Mouse (Mus musculus) MEL (cell line): Measurements from ENCODE around the gene Gm14326. TPM values are rescaled to one million over a fixed set of nuclear protein-coding genes. Genes with fewer than 3 reads are reported as not detected.
"Not testable (repeated sequence)": the region's sequence is repeated elsewhere in the genome, so short reads cannot be mapped to it uniquely, and the experiment has no call there.

Experiments used
- DNase-seq: peaks from one replicate; pipeline ENCODE4 v3.0.0; 2011; ENCODE audit warnings: low read depth, low spot score
- H3K27ac ChIP-seq: 2 replicates; pipeline ENCODE4 v1.5.1; 2012; ENCODE audit warnings: low read depth, mild to moderate bottlenecking, control low read depth, low read length, moderate library complexity; ENCODE audit not compliant: control insufficient read depth
- H3K27me3 ChIP-seq, 2 experiments: fragments of 150-350 bp in 1 of 2; sonication (generic) in 1 of 2; 2 replicates each; pipeline ENCODE4 v1.6.1; 2012; ENCODE audit warnings: low read length in 2 of 2, mild to moderate bottlenecking in 2 of 2, improper control_type of control experiment in 1 of 2, moderate library complexity in 1 of 2; ENCODE audit not compliant: insufficient read depth in 2 of 2, control insufficient read depth in 1 of 2
- H3K36me3 ChIP-seq, 2 experiments: 2 replicates each; pipeline ENCODE4 v1.6.1; 2012 to 2014; ENCODE audit warnings: low read length in 2 of 2, improper control_type of control experiment in 1 of 2, inconsistent platforms in 1 of 2, mild to moderate bottlenecking in 1 of 2; ENCODE audit not compliant: insufficient read depth in 2 of 2, control insufficient read depth in 1 of 2
- H3K4me1 ChIP-seq, 2 experiments: fragments of 150-350 bp in 1 of 2; sonication (generic) in 1 of 2; 2 replicates each; pipeline ENCODE4 v1.6.1; 2012; ENCODE audit warnings: low read length in 2 of 2, improper control_type of control experiment in 1 of 2, mild to moderate bottlenecking in 1 of 2; ENCODE audit not compliant: insufficient read depth in 2 of 2, control insufficient read depth in 1 of 2
- H3K4me3 ChIP-seq, 2 experiments: fragments of 150-350 bp in 1 of 2; sonication (generic) in 1 of 2; 2 replicates each; pipeline ENCODE4 v1.5.1; 2012; ENCODE audit warnings: low read depth in 2 of 2, low read length in 2 of 2, mild to moderate bottlenecking in 2 of 2, moderate library complexity in 2 of 2, control low read depth in 1 of 2, improper control_type of control experiment in 1 of 2; ENCODE audit not compliant: control insufficient read depth in 1 of 2, insufficient read depth in 1 of 2
- H3K79me2 ChIP-seq: 2 replicates; pipeline ENCODE4 v1.6.1; 2012; ENCODE audit warnings: mild to moderate bottlenecking, low read length, moderate library complexity; ENCODE audit not compliant: control insufficient read depth, poor library complexity, insufficient read depth
- H3K9ac ChIP-seq: 2 replicates; pipeline ENCODE4 v1.6.1; 2012; ENCODE audit warnings: low read depth, mild to moderate bottlenecking, control low read depth, low read length, moderate library complexity; ENCODE audit not compliant: control insufficient read depth, poor library complexity, severe bottlenecking
- H3K9me3 ChIP-seq: fragments of 150-350 bp; sonication (generic); replicated peaks from 2 replicates; pipeline ENCODE4 v1.6.1; 2012; ENCODE audit warnings: mild to moderate bottlenecking, low read length, improper control_type of control experiment, moderate library complexity; ENCODE audit not compliant: insufficient read depth
- POLR2A ChIP-seq, 2 experiments: IDR thresholded peaks; 2 replicates each; pipeline ENCODE4 v1.6.1; 2011 to 2012; ENCODE audit warnings: low read length in 2 of 2, mild to moderate bottlenecking in 2 of 2, control low read depth in 1 of 2, improper control_type of control experiment in 1 of 2, low read depth in 1 of 2, moderate library complexity in 1 of 2; ENCODE audit not compliant: control insufficient read depth in 1 of 2, insufficient read depth in 1 of 2, poor library complexity in 1 of 2
- polyA plus RNA-seq, 2 experiments: library from polyadenylated mRNA; stranded (reverse) in 1 of 2; unstranded in 1 of 2; fragments of >175 nt in 1 of 2; fragments of >200 nt in 1 of 2; gene quantifications; 2 replicates each; pipeline versions ENCODE4 v1.2.1 to v1.2.4; 2012; ENCODE audit warnings: low replicate concordance in 2 of 2, low read depth in 1 of 2; ENCODE audit not compliant: insufficient read length in 2 of 2, insufficient read depth in 1 of 2, missing spikeins in 1 of 2
- total RNA-seq: library from RNA; depleted of rRNA; stranded (reverse); fragments of 300-350 nt; gene quantifications from 2 replicates; pipeline ENCODE4 v1.2.3, GENCODE M21; 2012; rRNA removed

Gene Gm14326
- total RNA-seq (13.3 and 17.1 TPM in 2 replicates), polyA plus RNA-seq (10 to 100 TPM in 1 of 2 experiments, not detected in 1; 10.3 TPM)

GRCm38 (mm10) chr2:177957145-177957544 lies at the start of gene Gm14326:
Gm14326 (minus strand) TSS chr2:177957297.
- not testable (repeated sequence) for H3K4me1 ChIP-seq, H3K27me3 ChIP-seq, H3K27ac ChIP-seq, H3K9me3 ChIP-seq, H3K79me2 ChIP-seq, H3K36me3 ChIP-seq
- DNase-seq, result peak; percentile 59
- Histone ChIP-seq H3K4me3 (peak within 1 kb of the TSS; percentile 69 to 70), H3K9ac (peak within 1 kb of the TSS; percentile 69)
- 0 out of 4 replicates have a peak, but pooled peaks of 1 of the 2 experiments have one; percentile 25 for TF ChIP-seq POLR2A (IDR thresholded peaks at IDR 0.05; ENCODE audit: control insufficient read depth in 1 of 2, insufficient read depth in 1 of 2, low read depth in 1 of 2, low read length in 2 of 2, poor library complexity in 1 of 2)

- H3K79me2 ChIP-seq, H3K27me3 ChIP-seq, H3K27ac ChIP-seq, H3K9me3 ChIP-seq, H3K4me3 ChIP-seq, H3K9ac ChIP-seq, H3K36me3 ChIP-seq, DNase-seq, H3K4me1 ChIP-seq: not testable (repeated sequence)
Observed at GRCm38 (mm10) chr2:177974814-177975213, 17.7 kb upstream of the Gm14326 start.

GRCm38 (mm10) chr2:177956734-177957133 lies 363 bp downstream of the Gm14326 start:
- H3K36me3 ChIP-seq, H3K9me3 ChIP-seq, H3K27ac ChIP-seq, H3K4me1 ChIP-seq, H3K79me2 ChIP-seq, H3K27me3 ChIP-seq: not testable (repeated sequence)
- DNase-seq, result peak; percentile 25
- Histone ChIP-seq H3K4me3 (peak overlapping the region; percentile 69 to 70), H3K9ac (peak overlapping the region; percentile 69)

- H3K9ac ChIP-seq, H3K4me1 ChIP-seq, H3K4me3 ChIP-seq, H3K36me3 ChIP-seq, DNase-seq, H3K27me3 ChIP-seq, H3K9me3 ChIP-seq, H3K27ac ChIP-seq, H3K79me2 ChIP-seq: not testable (repeated sequence)
Observed at GRCm38 (mm10) chr2:177925563-177926103, 31.5 kb downstream of the Gm14326 start, which contains the start of gene Zfp972. Zfp972 (minus strand) TSS chr2:177925613.

- H3K36me3 ChIP-seq, H3K4me1 ChIP-seq, H3K9ac ChIP-seq, H3K9me3 ChIP-seq, H3K27me3 ChIP-seq, H3K79me2 ChIP-seq, H3K4me3 ChIP-seq, H3K27ac ChIP-seq, DNase-seq: not testable (repeated sequence)
Observed at GRCm38 (mm10) chr2:177903276-177903675, 53.8 kb downstream of the Gm14326 start.

GRCm38 (mm10) chr2:177898171-177898570 lies 58.9 kb downstream of the Gm14326 start:
- H3K27me3 ChIP-seq, H3K36me3 ChIP-seq, DNase-seq: not testable (repeated sequence)

GRCm38 (mm10) chr2:177897046-177897578 lies 60.0 kb downstream of the Gm14326 start, which contains the start of gene Gm14327:
Gm14327 (plus strand) TSS chr2:177897096.
- not testable (repeated sequence) for H3K27ac ChIP-seq, H3K27me3 ChIP-seq, H3K36me3 ChIP-seq, DNase-seq, H3K4me1 ChIP-seq, H3K79me2 ChIP-seq, H3K4me3 ChIP-seq, H3K9me3 ChIP-seq, H3K9ac ChIP-seq

More at GRCm38 (mm10) chr2:177898171-177898570, 58.9 kb downstream of the Gm14326 start:
- not testable (repeated sequence) for H3K9ac ChIP-seq, H3K9me3 ChIP-seq, H3K4me3 ChIP-seq, H3K4me1 ChIP-seq, H3K27ac ChIP-seq, H3K79me2 ChIP-seq
